Mouse (Mus musculus) adrenal gland, adult 2 months (tissue): ENCODE data around the gene Stra8. TPM values are rescaled to one million over a fixed set of nuclear protein-coding genes. Genes with fewer than 3 reads are reported as not detected.

Source experiments
- DNase-seq: peaks from one replicate; pipeline ENCODE4 v3.0.0; 2021
- long read RNA-seq: library from polyadenylated mRNA; stranded (forward); transcript quantifications from one replicate; pipeline ENCODE4 v2.0.0, GENCODE M21; 2021
- polyA plus RNA-seq: library from polyadenylated mRNA; depleted of rRNA; stranded (reverse); fragments of >200 nt; gene quantifications from 2 replicates; pipeline ENCODE4 v1.2.3, GENCODE M21; 2012; rRNA removed
- total RNA-seq, 2 experiments: library from RNA; stranded (reverse); gene quantifications; 2 replicates each; pipeline ENCODE4 v1.2.3; 2021

Stra8 gene
- total RNA-seq (not detected), polyA plus RNA-seq (not detected in 2 replicates)
- long read RNA-seq, result 0 reads

- DNase-seq, result no peak
Measured at GRCm38 (mm10) chr6:34919956-34920355, at the start of gene Stra8. Gene Stra8, plus strand, starts transcription at chr6:34920163.

DNA sequence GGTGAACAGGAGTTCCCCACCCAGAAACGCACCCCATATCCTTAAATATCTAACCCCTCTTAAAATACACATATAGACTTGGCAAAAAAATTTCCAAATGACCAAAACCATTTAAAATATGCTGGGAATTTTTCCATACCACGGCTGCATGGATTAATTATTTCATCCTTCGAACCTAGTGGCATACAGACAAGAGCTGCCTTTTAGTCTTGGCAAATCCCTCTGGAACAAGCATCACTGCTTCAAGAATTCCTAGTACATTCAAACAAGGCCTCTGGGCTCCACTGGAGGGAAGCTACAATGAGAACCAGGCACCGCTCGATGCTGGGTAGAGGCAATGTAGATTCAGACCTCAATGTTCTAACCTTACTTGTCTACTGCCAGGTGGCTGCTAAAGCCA is 49.2 kb upstream of the Stra8 start:
- DNase-seq, result no peak

DNA sequence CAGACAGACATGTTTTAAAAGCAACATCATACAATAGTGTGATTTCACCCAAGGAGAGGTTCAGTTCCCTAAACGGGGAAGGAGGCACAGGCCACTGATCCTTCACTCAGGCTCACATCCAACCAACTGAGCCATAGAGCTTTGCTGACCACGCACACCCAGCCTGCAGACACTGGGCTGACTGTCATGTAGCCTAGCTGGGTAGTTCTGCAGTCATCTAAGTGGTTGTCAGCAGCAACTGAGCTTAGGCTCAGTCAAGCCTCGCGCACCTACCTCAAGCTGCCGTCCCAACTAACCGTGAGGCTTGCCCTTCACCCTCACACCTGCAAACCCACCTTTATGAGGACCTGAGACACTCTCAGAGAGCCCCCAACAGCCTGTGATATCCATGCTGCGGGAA is 48.0 kb upstream of the Stra8 start:
- no peak for DNase-seq

GRCm38 (mm10) chr6:34872871-34873270 is 47.1 kb upstream of the Stra8 start:
- DNase-seq, result no peak

DNA sequence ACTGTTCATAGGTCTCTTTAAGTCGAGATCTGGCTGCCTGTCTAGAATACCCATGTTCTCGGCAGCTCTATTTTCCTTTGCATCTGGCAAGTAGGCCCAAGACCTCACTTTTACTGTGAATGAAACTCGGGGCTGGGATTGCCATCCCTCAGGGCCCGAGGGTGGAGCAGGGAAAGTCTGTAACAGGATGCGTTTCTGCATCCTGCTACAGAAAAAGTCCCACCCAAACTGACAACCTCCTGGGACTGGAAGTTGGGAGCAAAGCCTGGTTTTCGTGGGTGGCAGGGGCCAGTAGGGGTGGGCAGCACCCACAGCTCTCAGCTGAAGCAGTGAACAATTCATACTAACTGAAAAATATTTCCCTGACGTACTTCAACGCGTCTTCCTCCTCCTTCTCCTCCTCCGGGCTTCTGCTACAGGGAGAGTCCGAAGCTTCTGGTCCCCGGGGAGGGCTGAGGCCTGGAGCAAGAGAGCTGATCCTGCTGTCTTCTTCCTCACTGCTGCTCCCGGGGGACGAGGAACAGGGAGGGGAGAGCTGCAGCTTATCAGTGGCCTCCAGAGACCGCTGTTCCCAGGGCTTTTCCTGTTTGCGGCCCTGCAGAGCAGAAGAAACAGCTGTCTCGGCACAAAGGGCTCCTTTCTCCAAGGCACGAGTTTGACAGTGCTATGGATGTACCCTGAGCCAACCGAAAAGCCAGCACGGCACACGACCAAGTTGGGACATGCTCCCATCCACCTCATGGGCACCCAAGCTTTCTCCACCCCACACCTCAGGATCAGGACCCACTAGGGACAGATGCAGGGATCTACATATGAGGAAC is 45.7 kb upstream of the Stra8 start:
- DNase-seq, result peak; percentile 64

GRCm38 (mm10) chr6:34875268-34875761 is 44.6 kb upstream of the Stra8 start:
- no peak for DNase-seq

- no peak for DNase-seq
Measured at GRCm38 (mm10) chr6:34875966-34876834, 43.8 kb upstream of the Stra8 start.

DNA sequence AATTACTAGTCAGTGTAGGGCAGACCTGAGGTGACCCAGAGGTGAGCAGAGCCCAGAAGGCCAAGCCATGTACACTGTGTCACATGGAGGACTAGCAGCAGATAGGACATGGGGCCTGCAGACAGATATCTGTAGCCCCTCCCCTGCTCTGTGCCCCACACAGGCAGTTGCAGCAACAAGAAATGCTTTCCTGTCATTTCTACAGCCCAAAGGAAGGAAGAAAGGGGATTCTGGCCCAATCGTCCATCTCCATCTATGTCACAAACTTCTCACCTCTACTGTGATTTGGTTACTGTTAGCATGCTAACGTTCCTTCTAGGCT is 43.2 kb upstream of the Stra8 start:
- DNase-seq, result no peak

DNA sequence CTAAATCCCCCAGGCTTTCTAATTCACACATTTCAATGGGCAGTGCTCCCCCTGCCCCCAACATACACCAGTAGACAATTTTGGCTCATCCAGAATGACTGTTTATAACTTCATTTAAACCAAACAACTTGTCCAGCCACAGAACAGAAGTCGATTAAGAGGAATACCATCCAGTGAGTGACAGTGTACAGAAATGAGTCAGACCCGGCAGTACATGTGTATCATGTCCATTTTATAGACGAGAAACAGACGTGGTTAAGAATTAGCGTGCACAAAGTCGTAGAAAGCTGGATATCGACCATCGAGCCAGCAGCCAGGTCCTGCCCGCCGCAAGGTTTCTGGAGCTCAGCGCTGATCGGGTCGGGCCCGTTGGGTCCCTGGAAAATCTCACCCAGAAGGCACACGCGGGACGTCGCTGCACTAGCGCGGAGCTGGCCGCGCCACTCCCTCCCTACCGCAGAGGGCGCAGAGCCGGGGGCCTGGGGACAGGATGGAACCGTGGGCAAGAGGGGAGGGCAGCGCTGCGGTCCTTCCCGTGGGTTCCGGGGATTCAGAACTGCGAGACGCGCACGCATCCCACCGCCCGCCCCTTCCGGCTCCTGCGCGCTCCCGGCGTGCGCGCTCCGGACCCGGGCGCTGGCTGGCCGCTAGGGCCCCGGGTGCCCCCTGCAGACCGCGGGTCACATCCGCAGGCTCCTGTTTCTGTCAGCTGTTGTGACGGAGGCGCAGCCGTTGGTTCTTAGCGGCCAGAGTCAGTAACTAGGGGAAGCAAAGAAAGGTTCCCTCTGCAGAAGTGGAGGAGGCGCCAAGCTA is 42.2 kb upstream of the Stra8 start, which contains the start of gene Cyren:
TSS of gene Cyren (minus strand) at position 552 of the 813 bp plus-strand sequence.
- peak; percentile 97 for DNase-seq

- no peak for DNase-seq
Measured at GRCm38 (mm10) chr6:34879101-34879740, 40.7 kb upstream of the Stra8 start.

DNA sequence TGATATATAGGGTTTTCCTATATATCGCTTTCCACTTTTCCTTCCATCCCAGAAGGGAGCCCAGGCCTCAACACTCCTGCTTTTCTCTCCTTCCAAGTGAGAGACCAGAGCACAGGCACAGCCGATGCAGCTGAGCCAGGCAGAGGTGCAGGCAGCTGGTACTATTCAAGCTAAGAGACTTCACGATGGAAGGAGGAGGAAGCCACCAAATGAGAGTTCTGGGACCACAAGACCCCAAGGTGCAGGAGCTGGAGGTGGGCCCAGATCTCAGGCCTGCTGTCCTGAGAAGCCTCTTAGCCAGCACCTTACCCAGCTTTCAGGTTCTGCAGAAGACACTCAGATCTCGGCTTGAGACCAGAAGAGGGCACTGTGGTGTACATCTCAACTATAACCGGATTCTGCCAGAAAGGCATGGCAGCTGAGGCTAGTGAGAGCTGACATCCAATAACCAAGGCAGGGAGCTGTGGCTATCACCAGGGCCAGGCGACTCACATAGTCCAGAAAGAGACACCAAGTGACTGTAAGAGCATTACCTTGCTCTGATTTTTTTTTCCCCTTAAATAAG is 40.0 kb upstream of the Stra8 start:
- peak; percentile 63 for DNase-seq

GRCm38 (mm10) chr6:34884724-34885123 is 35.2 kb upstream of the Stra8 start:
- DNase-seq, result no peak

- DNase-seq, result no peak
Measured at GRCm38 (mm10) chr6:34887131-34887850, 32.7 kb upstream of the Stra8 start.

DNA sequence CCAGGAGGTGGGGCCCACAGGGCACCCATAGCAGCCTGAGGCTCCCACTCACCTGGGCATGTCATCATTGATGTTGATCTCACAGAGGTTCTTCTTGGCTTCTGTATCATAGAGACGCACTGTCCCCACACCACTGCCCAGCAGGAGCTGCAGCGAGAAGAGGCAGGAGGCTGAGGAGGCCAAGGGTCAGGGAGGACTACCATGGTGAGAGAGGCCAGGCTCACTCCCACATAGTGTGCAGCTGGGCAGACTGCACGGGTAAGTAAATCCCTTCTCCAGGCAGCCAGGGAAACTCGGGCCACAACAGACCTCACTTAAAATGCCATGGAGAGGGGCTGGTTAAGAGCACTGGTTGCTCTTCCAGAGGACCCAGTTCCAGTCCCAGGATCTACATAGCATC is 30.8 kb upstream of the Stra8 start:
- no peak for DNase-seq

- no peak for DNase-seq
Measured at GRCm38 (mm10) chr6:34895569-34895968, 24.4 kb upstream of the Stra8 start.

GRCm38 (mm10) chr6:34896168-34896780 is 23.7 kb upstream of the Stra8 start:
- no peak for DNase-seq

DNA sequence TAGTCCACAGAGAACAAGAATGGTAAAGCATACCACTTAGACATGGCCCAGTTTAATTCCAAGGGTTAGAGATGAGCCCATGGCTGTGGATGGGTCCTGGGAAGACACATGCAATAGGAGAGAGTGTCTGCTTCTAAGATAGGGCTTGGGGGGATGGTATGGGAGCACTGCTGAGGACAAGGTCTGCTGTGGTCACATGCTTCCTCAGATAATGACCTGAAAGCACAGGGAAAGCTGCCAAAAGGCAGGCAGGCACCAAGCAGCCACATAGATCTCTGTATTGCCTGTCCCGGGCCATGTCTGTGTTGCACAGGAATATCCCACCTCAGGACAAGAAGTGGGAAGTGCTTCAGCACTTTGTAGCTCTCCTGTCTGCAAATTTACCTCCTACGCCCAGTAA is 20.8 kb upstream of the Stra8 start:
- DNase-seq, result peak; percentile 48

- no peak for DNase-seq
Measured at GRCm38 (mm10) chr6:34900990-34901389, 19.0 kb upstream of the Stra8 start.

GRCm38 (mm10) chr6:34901911-34902444 is 18.0 kb upstream of the Stra8 start:
- DNase-seq, result no peak

- DNase-seq, result no peak
Measured at GRCm38 (mm10) chr6:34902578-34902977, 17.4 kb upstream of the Stra8 start.
